Mouse (Mus musculus) megakaryocyte, adult 5-6 weeks (primary cell): ENCODE measurements at regions not wholly inside any gene's neighbourhood (a gene's known extent, or its start where the extent isn't known, plus 50 kb on each side); places are given as distances from the start of the nearest gene placed in this dataset.

Source experiments
- ATAC-seq: 2 replicates; pipeline ENCODE4 v1.8.0; 2016; ENCODE audit warnings: mild to moderate bottlenecking, inconsistent platforms; ENCODE audit not compliant: poor library complexity, severe bottlenecking

GRCm38 (mm10) chr11:114552176-114552575 is 116.1 kb upstream of the Rpl38 start:
- no peak for ATAC-seq

- ATAC-seq, result no peak
Measured at GRCm38 (mm10) chr11:114551262-114551661, 117.1 kb upstream of the Rpl38 start.

- no peak for ATAC-seq
Measured at GRCm38 (mm10) chr11:114548658-114549057, 119.7 kb upstream of the Rpl38 start.

- no peak for ATAC-seq
Measured at GRCm38 (mm10) chr11:114544212-114544611, 124.1 kb upstream of the Rpl38 start.

- no peak for ATAC-seq
Measured at GRCm38 (mm10) chr11:114542167-114542566, 126.2 kb upstream of the Rpl38 start.

GRCm38 (mm10) chr11:114540503-114540902 is 127.8 kb upstream of the Rpl38 start:
- ATAC-seq, result no peak

- ATAC-seq, result no peak
Measured at GRCm38 (mm10) chr11:114536616-114537493, 131.5 kb upstream of the Rpl38 start.

- no peak for ATAC-seq
Measured at GRCm38 (mm10) chr11:114535900-114536299, 132.4 kb upstream of the Rpl38 start.

- no peak for ATAC-seq
Measured at GRCm38 (mm10) chr11:114534436-114534835, 133.9 kb upstream of the Rpl38 start.

- ATAC-seq, result no peak
Measured at GRCm38 (mm10) chr11:114531241-114531765, 137.0 kb upstream of the Rpl38 start.

- no peak for ATAC-seq
Measured at GRCm38 (mm10) chr11:114528937-114529772, 139.2 kb upstream of the Rpl38 start.

- ATAC-seq, result peak; percentile 70
Measured at GRCm38 (mm10) chr11:114523444-114524238, 144.7 kb upstream of the Rpl38 start.

GRCm38 (mm10) chr11:114515278-114515677 is 153.0 kb upstream of the Rpl38 start:
- no peak for ATAC-seq

- no peak for ATAC-seq
Measured at GRCm38 (mm10) chr11:114514126-114514525, 154.2 kb upstream of the Rpl38 start.

GRCm38 (mm10) chr11:114513446-114513845 is 154.9 kb upstream of the Rpl38 start:
- ATAC-seq, result no peak

- no peak for ATAC-seq
Measured at GRCm38 (mm10) chr11:114511994-114512393, 156.3 kb upstream of the Rpl38 start.

- ATAC-seq, result no peak
Measured at GRCm38 (mm10) chr11:114502562-114502961, 165.8 kb upstream of the Rpl38 start.

GRCm38 (mm10) chr11:114501869-114502540 is 166.3 kb upstream of the Rpl38 start:
- no peak for ATAC-seq

GRCm38 (mm10) chr11:114500416-114500815 is 167.9 kb upstream of the Rpl38 start:
- ATAC-seq, result no peak

GRCm38 (mm10) chr11:114499665-114500064 is 168.7 kb upstream of the Rpl38 start:
- ATAC-seq, result no peak
